Mouse (Mus musculus): ENCODE data around the gene Snrpb2. TPM values are rescaled to one million over a fixed set of nuclear protein-coding genes. Genes with fewer than 3 reads are reported as not detected.

Gene Snrpb2
- polyA plus RNA-seq, 1 experiment = 21.0 TPM

DNA sequence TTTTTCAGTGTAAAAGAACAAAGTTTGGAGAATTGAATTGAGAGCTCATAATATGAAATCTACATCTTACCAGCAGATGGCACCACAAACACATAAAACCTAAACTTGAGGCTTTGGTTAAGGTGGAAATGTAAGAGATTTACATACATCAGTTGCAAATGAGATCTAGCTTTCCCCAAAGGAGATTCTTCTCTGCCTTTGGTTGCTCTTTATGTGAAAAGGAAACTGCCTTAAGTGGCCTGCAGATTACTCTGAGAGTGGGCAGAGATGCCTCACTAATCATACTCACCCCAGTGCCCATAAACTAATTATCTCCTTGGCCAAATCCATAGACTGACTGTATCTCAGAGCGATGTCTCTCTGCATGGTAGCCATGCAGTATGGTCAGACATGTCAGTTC is 51.0 kb downstream of the Snrpb2 start:
- Histone ChIP-seq H3K27me3 (ENCODE audit: control insufficient read depth, insufficient read depth, insufficient read length) (no peaks in the 10 kb centered on the region), H3K36me3 (ENCODE audit: control insufficient read depth, insufficient read depth) (no peaks in the 10 kb centered on the region), H3K79me2 (ENCODE audit: control insufficient read depth, insufficient read depth) (no peaks in the 10 kb centered on the region), H3ac (ENCODE audit: control insufficient read depth, insufficient read length) (no peak overlapping the region), H3K4me3 (no peak overlapping the region), H3K4me2 (ENCODE audit: low read depth) (no peak overlapping the region)
- TF ChIP-seq POLR2AphosphoS2 (IDR thresholded peaks at IDR 0.05; ENCODE audit: insufficient read length, low read depth) = no peak
- no peak for TF ChIP-seq E2F4 (IDR thresholded peaks at IDR 0.05; ENCODE audit: insufficient read depth)
- TF ChIP-seq MAX (IDR thresholded peaks at IDR 0.05; ENCODE audit: low read depth) = no peak
- TF ChIP-seq MYOD1 (IDR thresholded peaks at IDR 0.05; ENCODE audit: control insufficient read depth in 1 of 3, insufficient read length in 2 of 3, low read depth in 2 of 3) = no peak
- TF ChIP-seq POLR2A (IDR thresholded peaks at IDR 0.05; ENCODE audit: insufficient read length, low read depth) = no peak
- no peak for TF ChIP-seq USF1 (IDR thresholded peaks at IDR 0.05; ENCODE audit: low read depth)
- no peak for TF ChIP-seq SRF (IDR thresholded peaks at IDR 0.05; ENCODE audit: control insufficient read depth, insufficient read length, low read depth)
- no peak for TF ChIP-seq TCF3 (IDR thresholded peaks at IDR 0.05; ENCODE audit: insufficient read length, low read depth)

DNA sequence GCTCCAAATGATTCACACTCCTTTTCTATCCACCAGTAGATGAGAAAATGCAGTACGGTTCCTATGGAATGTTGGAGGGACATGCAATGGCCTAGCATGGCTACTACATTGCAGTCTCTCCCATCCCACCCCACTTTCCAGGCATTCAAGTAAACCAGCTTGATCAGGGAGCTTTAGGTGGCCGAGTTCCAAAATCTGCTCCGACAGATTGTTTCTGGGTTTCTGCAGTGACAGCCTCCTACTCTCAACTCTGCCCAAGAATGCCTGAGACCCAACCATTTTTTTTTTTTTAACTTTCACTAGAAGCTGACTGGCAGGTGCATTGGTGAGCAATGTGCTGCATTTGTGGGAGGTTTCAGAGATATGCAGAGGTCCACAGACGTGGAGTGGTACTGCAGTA is 51.9 kb downstream of the Snrpb2 start:
- H3K27me3 ChIP-seq (ENCODE audit: control insufficient read depth, insufficient read depth, insufficient read length) = no peaks in the 10 kb centered on the region
- no peak for TF ChIP-seq MYOG (IDR thresholded peaks at IDR 0.05; ENCODE audit: control insufficient read depth in 1 of 3, insufficient read depth in 1 of 3, insufficient read length in 2 of 3, low read depth in 2 of 3)
- no peak for TF ChIP-seq USF1 (IDR thresholded peaks at IDR 0.05; ENCODE audit: low read depth)
- no peak for TF ChIP-seq POLR2A (IDR thresholded peaks at IDR 0.05; ENCODE audit: insufficient read length, low read depth)
- no peak for TF ChIP-seq SRF (IDR thresholded peaks at IDR 0.05; ENCODE audit: control insufficient read depth, insufficient read length, low read depth)
- no peak for TF ChIP-seq REST (IDR thresholded peaks at IDR 0.05; ENCODE audit: insufficient read depth, insufficient read length)
- no peak for TF ChIP-seq CEBPB (IDR thresholded peaks at IDR 0.05; ENCODE audit: insufficient read depth, poor library complexity, severe bottlenecking)
- TF ChIP-seq POLR2AphosphoS2 (IDR thresholded peaks at IDR 0.05; ENCODE audit: insufficient read length, low read depth) = no peak
- no peak for TF ChIP-seq MAX (IDR thresholded peaks at IDR 0.05; ENCODE audit: low read depth)
- no peak for TF ChIP-seq TCF3 (IDR thresholded peaks at IDR 0.05; ENCODE audit: insufficient read length, low read depth)
- no peak for TF ChIP-seq MYOD1 (IDR thresholded peaks at IDR 0.05; ENCODE audit: control insufficient read depth in 1 of 3, insufficient read length in 2 of 3, low read depth in 2 of 3)
- no peak for TF ChIP-seq TCF12 (IDR thresholded peaks at IDR 0.05; ENCODE audit: insufficient read depth, poor library complexity, severe bottlenecking)
- no peak for TF ChIP-seq E2F4 (IDR thresholded peaks at IDR 0.05; ENCODE audit: insufficient read depth)
- no peaks in the 10 kb centered on the region for H3K79me2 ChIP-seq (ENCODE audit: control insufficient read depth, insufficient read depth)
- H3K36me3 ChIP-seq (ENCODE audit: control insufficient read depth, insufficient read depth) = no peaks in the 10 kb centered on the region
- H3ac ChIP-seq (ENCODE audit: control insufficient read depth, insufficient read length) = no peak overlapping the region
- H3K4me3 ChIP-seq = no peak overlapping the region
- H3K4me2 ChIP-seq (ENCODE audit: low read depth) = no peak overlapping the region

DNA sequence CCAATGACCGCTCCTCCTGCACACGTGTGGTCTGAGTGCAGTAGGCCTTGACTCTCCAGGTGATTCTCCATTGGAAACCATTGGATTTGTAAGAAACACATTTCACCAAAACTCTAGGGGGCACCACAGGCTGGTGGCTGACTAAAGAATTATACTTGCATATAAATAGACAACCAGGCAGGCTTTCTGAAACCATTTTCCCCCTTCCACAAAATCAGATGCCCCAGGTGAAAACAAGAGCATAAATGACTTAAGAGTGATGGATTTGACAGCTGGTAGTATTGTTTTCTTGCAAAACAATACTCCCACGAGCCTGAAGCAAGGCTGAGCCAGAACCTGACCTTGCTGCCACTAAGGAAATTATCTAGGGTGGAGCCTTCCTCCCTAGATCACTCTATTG is 54.6 kb downstream of the Snrpb2 start:
- H3K4me2 ChIP-seq (ENCODE audit: low read depth) = no peak overlapping the region
- no peaks in the 10 kb centered on the region for H3K79me2 ChIP-seq (ENCODE audit: control insufficient read depth, insufficient read depth)
- no peaks in the 10 kb centered on the region for H3K36me3 ChIP-seq (ENCODE audit: control insufficient read depth, insufficient read depth)
- TF ChIP-seq TCF12 (IDR thresholded peaks at IDR 0.05; ENCODE audit: insufficient read depth, poor library complexity, severe bottlenecking) (no peak), MYOD1 (IDR thresholded peaks at IDR 0.05; ENCODE audit: control insufficient read depth in 1 of 3, insufficient read length in 2 of 3, low read depth in 2 of 3) (no peak), POLR2A (IDR thresholded peaks at IDR 0.05; ENCODE audit: insufficient read length, low read depth) (no peak), MAX (IDR thresholded peaks at IDR 0.05; ENCODE audit: low read depth) (no peak), USF1 (IDR thresholded peaks at IDR 0.05; ENCODE audit: low read depth) (no peak), CEBPB (IDR thresholded peaks at IDR 0.05; ENCODE audit: insufficient read depth, poor library complexity, severe bottlenecking) (no peak), TCF3 (IDR thresholded peaks at IDR 0.05; ENCODE audit: insufficient read length, low read depth) (no peak), REST (IDR thresholded peaks at IDR 0.05; ENCODE audit: insufficient read depth, insufficient read length) (no peak), E2F4 (IDR thresholded peaks at IDR 0.05; ENCODE audit: insufficient read depth) (no peak), MYOG (IDR thresholded peaks at IDR 0.05; ENCODE audit: control insufficient read depth in 1 of 3, insufficient read depth in 1 of 3, insufficient read length in 2 of 3, low read depth in 2 of 3) (no peak), POLR2AphosphoS2 (IDR thresholded peaks at IDR 0.05; ENCODE audit: insufficient read length, low read depth) (no peak), SRF (IDR thresholded peaks at IDR 0.05; ENCODE audit: control insufficient read depth, insufficient read length, low read depth) (no peak)
- H3K27me3 ChIP-seq (ENCODE audit: control insufficient read depth, insufficient read depth, insufficient read length) = no peaks in the 10 kb centered on the region
- no peak overlapping the region for H3ac ChIP-seq (ENCODE audit: control insufficient read depth, insufficient read length)
- H3K4me3 ChIP-seq = no peak overlapping the region

DNA sequence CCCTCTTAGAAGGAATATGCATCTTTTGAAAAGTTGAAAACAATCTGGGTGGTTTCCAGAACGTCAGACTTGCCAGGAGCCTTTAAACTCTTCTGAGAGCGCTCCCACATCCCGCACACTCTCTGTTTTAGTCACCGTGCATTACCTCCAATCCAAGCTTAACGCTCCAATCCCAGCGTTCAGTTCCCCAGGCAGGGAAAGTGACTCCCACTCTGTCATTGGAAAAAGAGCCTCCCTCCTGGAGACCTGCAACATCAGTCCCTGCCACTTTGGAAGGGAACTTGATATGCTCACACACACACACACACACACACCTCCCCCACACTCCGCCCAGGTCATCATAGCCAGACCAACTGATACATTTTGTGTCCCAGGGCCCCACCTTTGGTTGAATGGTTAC is 55.4 kb downstream of the Snrpb2 start:
- TF ChIP-seq POLR2AphosphoS2 (IDR thresholded peaks at IDR 0.05; ENCODE audit: insufficient read length, low read depth) (no peak), MAX (IDR thresholded peaks at IDR 0.05; ENCODE audit: low read depth) (no peak), SRF (IDR thresholded peaks at IDR 0.05; ENCODE audit: control insufficient read depth, insufficient read length, low read depth) (no peak), REST (IDR thresholded peaks at IDR 0.05; ENCODE audit: insufficient read depth, insufficient read length) (no peak), CEBPB (IDR thresholded peaks at IDR 0.05; ENCODE audit: insufficient read depth, poor library complexity, severe bottlenecking) (no peak), E2F4 (IDR thresholded peaks at IDR 0.05; ENCODE audit: insufficient read depth) (no peak), TCF3 (IDR thresholded peaks at IDR 0.05; ENCODE audit: insufficient read length, low read depth) (no peak), POLR2A (IDR thresholded peaks at IDR 0.05; ENCODE audit: insufficient read length, low read depth) (no peak), TCF12 (IDR thresholded peaks at IDR 0.05; ENCODE audit: insufficient read depth, poor library complexity, severe bottlenecking) (no peak), MYOG (IDR thresholded peaks at IDR 0.05; ENCODE audit: control insufficient read depth in 1 of 3, insufficient read depth in 1 of 3, insufficient read length in 2 of 3, low read depth in 2 of 3) (no peak), USF1 (IDR thresholded peaks at IDR 0.05; ENCODE audit: low read depth) (no peak), MYOD1 (IDR thresholded peaks at IDR 0.05; ENCODE audit: control insufficient read depth in 1 of 3, insufficient read length in 2 of 3, low read depth in 2 of 3) (no peak)
- Histone ChIP-seq H3K4me3 (no peak overlapping the region), H3K27me3 (ENCODE audit: control insufficient read depth, insufficient read depth, insufficient read length) (no peaks in the 10 kb centered on the region), H3K79me2 (ENCODE audit: control insufficient read depth, insufficient read depth) (no peaks in the 10 kb centered on the region), H3K4me2 (ENCODE audit: low read depth) (no peak overlapping the region), H3ac (ENCODE audit: control insufficient read depth, insufficient read length) (no peak overlapping the region), H3K36me3 (ENCODE audit: control insufficient read depth, insufficient read depth) (no peaks in the 10 kb centered on the region)

Other genes starting within 250 kb of the Snrpb2 start
- gene Kif16b, start 161.5 kb upstream of the Snrpb2 start, polyA plus RNA-seq (2012; fragmentation: generic; extraction: Trizol) = 3.3 TPM
- gene Otor, start 15.4 kb downstream of the Snrpb2 start, polyA plus RNA-seq (2012; fragmentation: generic; extraction: Trizol) = not detected